Comparison of ENCODE assay signal across 8 mouse cellular contexts in the genomic region with DNA sequence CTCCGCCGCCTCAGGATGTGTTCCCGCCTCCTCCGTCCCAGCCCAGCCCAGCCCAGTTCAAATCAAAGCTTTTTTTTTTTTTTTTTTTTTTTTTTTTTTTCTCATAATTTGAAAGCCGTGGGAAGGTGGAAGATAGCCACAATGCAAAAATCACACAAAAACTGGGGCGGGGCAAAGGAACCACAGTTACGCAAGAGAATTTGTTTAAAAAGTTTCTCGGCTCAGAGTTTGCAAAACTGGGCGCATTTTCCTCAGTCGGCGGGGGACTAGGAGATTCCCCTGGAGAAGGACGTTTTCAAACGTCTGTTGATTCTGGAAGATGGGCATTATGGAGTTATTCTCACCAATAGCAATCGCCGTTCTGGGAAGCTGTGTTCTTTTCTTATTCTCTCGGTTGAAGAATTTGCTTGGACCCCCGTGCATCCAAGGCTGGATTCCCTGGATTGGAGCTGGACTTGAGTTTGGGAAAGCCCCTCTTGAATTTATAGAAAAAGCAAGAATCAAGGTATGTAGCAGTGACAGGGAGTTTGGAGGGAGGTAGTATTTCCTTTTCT. TPM values are rescaled to one million over a fixed set of nuclear protein-coding genes. Genes with fewer than 3 reads are reported as not detected.
A peak's percentile ranks its signal among the peaks of the same experiment; 100 is the strongest.
DNase-seq lines count a peak whose midpoint lies in the region; ATAC-seq and TF ChIP-seq lines count a peak whose summit lies in the region.

A gene (plus strand): TSS at position 136 of the 554 bp plus-strand sequence.

- intact Hi-C loops in gastrocnemius, postnatal 14 days (cut with DNase I; ENCODE audit: low total_unique reads) = no loop called here

- ATAC-seq in lung, embryonic 16.5 days (ENCODE audit: low read depth) = peak; percentile 9; the same call in 1 of the 2 replicates
- no peak for ATAC-seq in embryonic facial prominence, embryonic 15.5 days (ENCODE audit: insufficient number of reproducible peaks, low FRiP score, low TSS enrichment, low read depth)
- no peak; the same call in 1 of the 2 replicates for ATAC-seq in limb, embryonic 12.5 days (ENCODE audit: insufficient number of reproducible peaks, insufficient read depth, low FRiP score, low TSS enrichment, low read depth)

- no peaks in the 10 kb centered on the region for H3K36me3 ChIP-seq in lung, embryonic 16.5 days (ENCODE audit: control insufficient read depth, insufficient read depth, low read length)
- H3K36me3 ChIP-seq in embryonic facial prominence, embryonic 15.5 days = 0 out of 2 replicates have a peak, but pooled peaks cover 3% of the 10 kb centered on the region
- H3K36me3 ChIP-seq in limb, embryonic 12.5 days = peaks cover 15% of the 10 kb centered on the region

- peak within 1 kb of the TSS; percentile 81 for H3K4me2 ChIP-seq in lung, embryonic 16.5 days (ENCODE audit: low read depth, low read length)
- peak within 1 kb of the TSS; percentile 85 for H3K4me2 ChIP-seq in embryonic facial prominence, embryonic 15.5 days (replicated peaks)
- H3K4me2 ChIP-seq in limb, embryonic 12.5 days = peak within 1 kb of the TSS; percentile 72

- H3K9me3 ChIP-seq in lung, embryonic 16.5 days (ENCODE audit: control insufficient read depth, low read length) = no peaks in the 10 kb centered on the region
- H3K9me3 ChIP-seq in embryonic facial prominence, embryonic 15.5 days (replicated peaks) = no peaks in the 10 kb centered on the region
- H3K9me3 ChIP-seq in limb, embryonic 12.5 days = no peaks in the 10 kb centered on the region

- H3K4me1 ChIP-seq in lung, embryonic 16.5 days (replicated peaks; ENCODE audit: control insufficient read depth, insufficient read depth, low read length) = peaks cover 21% of the 10 kb centered on the region
- peaks cover 24% of the 10 kb centered on the region for H3K4me1 ChIP-seq in embryonic facial prominence, embryonic 15.5 days
- H3K4me1 ChIP-seq in limb, embryonic 12.5 days (replicated peaks) = peaks cover 26% of the 10 kb centered on the region
- H3K4me1 ChIP-seq in olfactory bulb, adult 2 months (ENCODE audit: control insufficient read depth, insufficient read depth, low read length) = peaks cover 5% of the 10 kb centered on the region; the same call in 1 of the 2 replicates

- TF ChIP-seq POLR2A in olfactory bulb, adult 2 months (IDR thresholded peaks at IDR 0.05; ENCODE audit: insufficient read depth, low read depth, low read length) = no peak

- peak within 1 kb of the TSS; percentile 76 for H3K4me3 ChIP-seq in lung, embryonic 16.5 days (ENCODE audit: low read length)
- peak within 1 kb of the TSS; percentile 91 for H3K4me3 ChIP-seq in embryonic facial prominence, embryonic 15.5 days (replicated peaks)
- peak within 1 kb of the TSS; percentile 81 for H3K4me3 ChIP-seq in limb, embryonic 12.5 days (replicated peaks)
- H3K4me3 ChIP-seq in olfactory bulb, adult 2 months (ENCODE audit: insufficient read depth, low read depth, low read length) = peak within 1 kb of the TSS; percentile 100

- H3K9ac ChIP-seq in lung, embryonic 16.5 days (ENCODE audit: low read length) = peak within 1 kb of the TSS; percentile 76
- peak within 1 kb of the TSS; percentile 52 for H3K9ac ChIP-seq in embryonic facial prominence, embryonic 15.5 days
- H3K9ac ChIP-seq in limb, embryonic 12.5 days (replicated peaks) = peak within 1 kb of the TSS; percentile 79

- H3K27ac ChIP-seq in lung, embryonic 16.5 days (ENCODE audit: low read length) = peak within 1 kb of the TSS; percentile 76
- peak within 1 kb of the TSS; percentile 58 for H3K27ac ChIP-seq in embryonic facial prominence, embryonic 15.5 days (replicated peaks)
- H3K27ac ChIP-seq in limb, embryonic 12.5 days = no peak within 1 kb of the TSS; the same call in 1 of the 2 replicates
- peak within 1 kb of the TSS; percentile 35 for H3K27ac ChIP-seq in olfactory bulb, adult 2 months (ENCODE audit: insufficient read depth, low read depth, low read length)

- H3K27me3 ChIP-seq in lung, embryonic 16.5 days (ENCODE audit: control insufficient read depth, insufficient read depth, low read depth, low read length) = no peaks in the 10 kb centered on the region
- no peaks in the 10 kb centered on the region for H3K27me3 ChIP-seq in embryonic facial prominence, embryonic 15.5 days
- no peaks in the 10 kb centered on the region for H3K27me3 ChIP-seq in limb, embryonic 12.5 days

- DNase-seq in lung, postnatal 36 days = no peak
- DNase-seq in c-Kit-positive CD71-positive TER-119-positive erythroid progenitor cells, embryonic 14.5 days (ENCODE audit: low spot score) = no peak
- no peak for DNase-seq in cerebellum, postnatal 10 days
- DNase-seq in gastrocnemius, postnatal 14 days = no peak

- TF ChIP-seq CTCF in olfactory bulb, adult 2 months (IDR thresholded peaks at IDR 0.05; ENCODE audit: insufficient read depth, low read depth, low read length) = no peak

- under 1% methylated on average over 17 of the region's 17 CpGs for WGBS in lung, embryonic 16.5 days
- under 1% methylated on average over 17 of the region's 17 CpGs for WGBS in embryonic facial prominence, embryonic 15.5 days
- WGBS in limb, embryonic 12.5 days = under 1% methylated on average over 17 of the region's 17 CpGs
- WGBS in olfactory bulb, adult 2 months = under 1% methylated on average over 17 of the region's 17 CpGs

RNA-seq across cellular contexts. Expression of the gene that starts here (rescaled TPM):
- polyA plus RNA-seq in lung, embryonic 16.5 days (2015; fragmentation: Nextera tagmentation; extraction: Ambion mirVana) = 45.0 and 48.9 TPM in 2 replicates
- polyA plus RNA-seq in embryonic facial prominence, embryonic 15.5 days (2015; fragmentation: Nextera tagmentation; extraction: Ambion mirVana) = 23.5 and 26.2 TPM in 2 replicates
- polyA plus RNA-seq in limb, embryonic 12.5 days (2016; fragmentation: Nextera tagmentation; extraction: Ambion mirVana) = 29.1 and 30.5 TPM in 2 replicates
- polyA plus RNA-seq in olfactory bulb, adult 2 months (2012; ENCODE audit: insufficient read depth, insufficient read length, low replicate concordance, missing spikeins) = not detected in 2 replicates
- total RNA-seq in gastrocnemius, postnatal 14 days (2021) = 1 to 10 TPM; 3.0 to 3.1 TPM

Comparison
In these comparisons a context has a peak if more than half of its experiments do, and no peak if none do; other contexts are left out.
1. RNA of the gene that starts here (polyA plus RNA-seq): 45.0 to 48.9 TPM in lung, embryonic 16.5 days, 29.1 to 30.5 TPM in limb, embryonic 12.5 days and 23.5 to 26.2 TPM in embryonic facial prominence, embryonic 15.5 days; not detected in olfactory bulb, adult 2 months; every median in the first group is over 10 times any median in the second.
2. Peak in every context shown above with its lines, with median percentiles within 50 percentile points of each other: H3K4me2 ChIP-seq, H3K4me3 ChIP-seq and H3K9ac ChIP-seq.